Mouse (Mus musculus) stomach, postnatal 0 days (tissue): ENCODE results near the gene Lamc2. TPM values are rescaled to one million over a fixed set of nuclear protein-coding genes. Genes with fewer than 3 reads are reported as not detected.
A peak's percentile ranks its signal among the peaks of the same experiment; 100 is the strongest.

Experiments used
- ATAC-seq: fragments of 200-750 bp; cut with Nextera tagmentation; 2 replicates; pipeline ENCODE4 v1.8.0; 2017; ENCODE audit not compliant: low FRiP score, low TSS enrichment
- DNase-seq: peaks from one replicate; pipeline ENCODE4 v3.0.0-alpha.2; 2016; ENCODE audit warnings: low spot score
- H3K27ac ChIP-seq: fragments of 300-500 bp; sonication (generic); replicated peaks from 2 replicates; pipeline ENCODE4 v1.5.1; 2014; ENCODE audit warnings: mild to moderate bottlenecking, control low read depth
- H3K27me3 ChIP-seq: fragments of 300-500 bp; sonication (generic); 2 replicates; pipeline ENCODE4 v1.6.1; 2014; ENCODE audit warnings: low read length; ENCODE audit not compliant: control insufficient read depth, insufficient read depth
- H3K36me3 ChIP-seq: fragments of 300-500 bp; sonication (generic); 2 replicates; pipeline ENCODE4 v1.6.1; 2014; ENCODE audit warnings: low read length, mixed read lengths; ENCODE audit not compliant: control insufficient read depth, insufficient read depth
- H3K4me1 ChIP-seq: fragments of 300-500 bp; sonication (generic); replicated peaks from 2 replicates; pipeline ENCODE4 v1.6.1; 2014; ENCODE audit warnings: antibody characterized with exemption; ENCODE audit not compliant: control insufficient read depth, insufficient read depth
- H3K4me2 ChIP-seq: fragments of 300-500 bp; sonication (generic); replicated peaks from 2 replicates; pipeline ENCODE4 v1.6.1; 2014; ENCODE audit warnings: low read depth, mild to moderate bottlenecking, control low read depth, moderate library complexity
- H3K4me3 ChIP-seq: fragments of 300-500 bp; sonication (generic); 2 replicates; pipeline ENCODE4 v1.5.1; 2014; ENCODE audit warnings: low read depth, low read length, control low read depth
- H3K9ac ChIP-seq: fragments of 300-500 bp; sonication (generic); 2 replicates; pipeline ENCODE4 v1.6.1; 2014; ENCODE audit warnings: mild to moderate bottlenecking, low read length, control low read depth, mixed read lengths
- H3K9me3 ChIP-seq: fragments of 300-500 bp; sonication (generic); 2 replicates; pipeline ENCODE4 v1.6.1; 2016; ENCODE audit warnings: low read length; ENCODE audit not compliant: control insufficient read depth
- CTCF ChIP-seq: IDR thresholded peaks from 2 replicates; pipeline ENCODE4 v1.5.1; 2016; ENCODE audit warnings: antibody characterized with exemption, low read depth, mild to moderate bottlenecking, moderate library complexity
- EP300 ChIP-seq: optimal IDR thresholded peaks from 2 replicates; pipeline ENCODE3; 2016; ENCODE audit warnings: antibody characterized with exemption
- WGBS: fragments of 180-500 bp; shearing (Covaris S2); extraction: QIAGEN DNeasy Blood & Tissue Kit; methylation state at CpG from one replicate; pipeline ENCODE4 v1.1.7; 2014; 5-methylcytosine and 5-hydroxymethylcytosine counted together
- polyA plus RNA-seq: library from polyadenylated mRNA; unstranded; fragments of >200 nt; fragmentation: Nextera tagmentation; extraction: Ambion mirVana; gene quantifications from 2 replicates; pipeline ENCODE4 v1.2.1, GENCODE M21; 2015

Gene Lamc2
- polyA plus RNA-seq, 1 experiment from 2014 or later, result 17.6 TPM

DNA sequence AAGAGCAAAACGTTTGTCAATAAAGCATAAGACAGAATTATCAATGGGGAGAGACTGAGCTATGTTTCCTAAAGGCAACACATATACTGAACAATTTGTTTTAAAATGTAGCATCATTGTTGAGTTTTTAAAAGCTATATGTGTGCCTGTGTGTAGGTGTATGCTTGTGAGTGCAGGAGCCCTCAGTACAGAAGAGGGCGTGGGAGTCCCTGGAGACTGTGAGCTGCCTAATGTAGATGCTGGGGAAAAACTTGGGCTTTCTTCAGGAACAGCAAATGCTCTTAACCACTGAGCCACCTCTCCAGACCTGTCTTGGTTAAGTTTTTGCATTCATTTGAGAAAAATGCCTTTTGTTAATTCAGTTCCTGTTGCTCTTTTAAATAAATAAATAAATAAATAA, 24.0 kb upstream of the Lamc2 start:
- H3K4me2 ChIP-seq, result no peak overlapping the region
- no peaks in the 10 kb centered on the region for H3K9me3 ChIP-seq
- H3K27me3 ChIP-seq, result no peaks in the 10 kb centered on the region
- H3K9ac ChIP-seq, result no peak overlapping the region
- ATAC-seq, result no peak
- no peaks in the 10 kb centered on the region for H3K4me1 ChIP-seq
- WGBS, result 81% methylated on average over 2 of the region's 2 CpGs
- H3K27ac ChIP-seq, result no peak overlapping the region
- no peaks in the 10 kb centered on the region for H3K36me3 ChIP-seq
- TF ChIP-seq EP300 (no peak), CTCF (no peak)
- no peak for DNase-seq
- H3K4me3 ChIP-seq, result no peak overlapping the region

GRCm38 (mm10) chr1:153202195-153202594, 15.9 kb upstream of the Lamc2 start:
- TF ChIP-seq CTCF (no peak), EP300 (no peak)
- Histone ChIP-seq H3K4me2 (no peak overlapping the region), H3K27me3 (no peaks in the 10 kb centered on the region), H3K9ac (no peak overlapping the region), H3K4me1 (no peaks in the 10 kb centered on the region), H3K4me3 (no peak overlapping the region), H3K9me3 (no peaks in the 10 kb centered on the region), H3K27ac (peak overlapping the region; percentile 40), H3K36me3 (no peaks in the 10 kb centered on the region)
- 47% methylated on average over 8 of the region's 8 CpGs for WGBS
- DNase-seq (no peak), ATAC-seq (no peak)

DNA sequence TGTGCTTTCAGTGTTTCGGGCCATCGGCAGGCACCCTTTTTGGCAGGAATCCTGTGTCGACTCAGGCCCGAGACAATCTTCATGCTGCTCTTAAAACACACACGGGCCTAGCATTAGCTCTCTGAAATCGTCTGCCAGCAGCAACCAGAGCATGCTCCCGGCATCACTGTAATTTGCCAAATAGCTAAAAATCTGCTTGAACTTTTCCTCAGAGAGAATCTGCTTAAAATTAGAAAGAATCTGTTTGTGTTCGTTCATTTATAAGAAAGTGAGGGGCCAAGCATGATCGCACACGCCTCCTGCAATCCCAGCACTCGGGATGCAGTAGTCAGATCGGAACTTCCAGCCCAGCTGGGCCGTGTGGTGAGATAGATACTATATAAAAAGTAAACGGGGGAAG, 15.2 kb upstream of the Lamc2 start:
- no peak overlapping the region for H3K4me3 ChIP-seq
- TF ChIP-seq EP300, result no peak
- TF ChIP-seq CTCF, result no peak
- H3K27me3 ChIP-seq, result no peaks in the 10 kb centered on the region
- H3K9ac ChIP-seq, result no peak overlapping the region
- ATAC-seq, result no peak
- WGBS, result 41% methylated on average over 14 of the region's 14 CpGs
- no peak for DNase-seq
- peak overlapping the region; percentile 69 for H3K27ac ChIP-seq
- H3K4me2 ChIP-seq, result no peak overlapping the region
- H3K36me3 ChIP-seq, result no peaks in the 10 kb centered on the region
- H3K9me3 ChIP-seq, result no peaks in the 10 kb centered on the region
- no peaks in the 10 kb centered on the region for H3K4me1 ChIP-seq

GRCm38 (mm10) chr1:153197316-153197850, 11.1 kb upstream of the Lamc2 start:
- Histone ChIP-seq H3K4me1 (no peaks in the 10 kb centered on the region), H3K9me3 (no peaks in the 10 kb centered on the region), H3K4me2 (no peak overlapping the region), H3K4me3 (no peak overlapping the region), H3K27ac (no peak overlapping the region), H3K27me3 (no peaks in the 10 kb centered on the region), H3K9ac (no peak overlapping the region), H3K36me3 (no peaks in the 10 kb centered on the region)
- no peak for DNase-seq
- no peak for ATAC-seq
- WGBS, result 78% methylated on average over 3 of the region's 3 CpGs
- TF ChIP-seq CTCF, result no peak

- Histone ChIP-seq H3K9me3 (no peaks in the 10 kb centered on the region), H3K9ac (no peak overlapping the region), H3K36me3 (no peaks in the 10 kb centered on the region), H3K27ac (no peak overlapping the region), H3K4me3 (no peak overlapping the region), H3K4me2 (no peak overlapping the region), H3K27me3 (no peaks in the 10 kb centered on the region), H3K4me1 (0 out of 2 replicates have a peak, but pooled peaks cover 4% of the 10 kb centered on the region)
- 85% methylated on average over 6 of the region's 6 CpGs for WGBS
- TF ChIP-seq EP300, result no peak
- TF ChIP-seq CTCF, result no peak
- no peak for ATAC-seq
- DNase-seq, result no peak
Measured at GRCm38 (mm10) chr1:153192945-153193344, 6.7 kb upstream of the Lamc2 start.

DNA sequence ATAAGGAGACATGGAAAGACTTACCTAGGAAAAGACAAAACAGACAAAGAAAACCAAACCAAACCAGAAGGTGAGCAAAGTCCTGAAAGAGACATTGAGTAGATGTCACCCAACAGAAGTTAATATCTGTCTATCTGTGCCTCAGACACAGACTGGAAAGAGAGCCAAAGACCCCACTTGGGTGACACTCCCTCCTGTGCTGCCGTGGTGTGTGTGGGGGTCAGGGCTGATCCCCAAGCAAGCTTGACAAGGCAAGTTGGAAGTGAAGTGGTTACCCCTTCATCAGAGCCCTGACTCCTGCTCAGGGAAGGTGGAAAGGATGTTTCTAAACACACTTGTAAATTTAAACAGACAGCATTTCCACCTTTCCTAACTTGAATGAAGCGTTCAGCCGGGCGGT, 6.1 kb upstream of the Lamc2 start:
- DNase-seq, result no peak
- H3K4me1 ChIP-seq, result 0 out of 2 replicates have a peak, but pooled peaks cover 4% of the 10 kb centered on the region
- ATAC-seq, result no peak
- H3K4me3 ChIP-seq, result no peak overlapping the region
- H3K27ac ChIP-seq, result peak overlapping the region; percentile 63
- no peak overlapping the region for H3K4me2 ChIP-seq
- no peak overlapping the region for H3K9ac ChIP-seq
- H3K27me3 ChIP-seq, result no peaks in the 10 kb centered on the region
- no peaks in the 10 kb centered on the region for H3K9me3 ChIP-seq
- WGBS, result 70% methylated on average over 4 of the region's 4 CpGs
- no peaks in the 10 kb centered on the region for H3K36me3 ChIP-seq
- TF ChIP-seq CTCF (no peak), EP300 (no peak)
